ENCODE assay signal across 10 mouse cellular contexts in the genomic region with DNA sequence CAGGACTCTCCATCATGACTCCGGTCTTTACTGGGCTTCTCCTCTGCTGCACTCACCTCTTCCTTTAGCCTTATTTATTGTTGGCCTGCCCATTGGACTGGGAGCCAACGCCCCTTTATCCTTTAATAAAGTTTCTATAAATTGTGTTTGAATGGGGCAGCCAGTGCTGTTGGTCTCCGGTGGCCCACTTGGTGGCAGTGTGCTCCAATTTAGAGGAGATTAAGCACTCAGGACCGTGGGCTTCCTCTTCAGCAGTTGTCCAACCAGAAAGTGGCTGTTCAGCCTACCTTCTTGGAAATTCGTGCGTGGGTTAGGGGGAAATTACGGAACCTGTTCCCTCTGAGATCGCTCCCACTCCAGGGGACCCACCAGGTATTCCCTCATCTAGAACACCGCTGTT. TPM values are rescaled to one million over a fixed set of nuclear protein-coding genes. Genes with fewer than 3 reads are reported as not detected.
DNase-seq lines count a peak whose midpoint lies in the region; ATAC-seq and TF ChIP-seq lines count a peak whose summit lies in the region.
"Had no signal": no experiment of that assay in that cellular context is flagged by ENCODE, and none has a peak within 500 bp of the region (broad histone marks: within the 10 kb centered on the region; RNA-seq: fewer than 3 reads in every experiment).

No protein-coding gene starts in this region.

- TF ChIP-seq CTCF in heart, postnatal 0 days (IDR thresholded peaks at IDR 0.05; ENCODE audit: low read depth) = peak; percentile 65
- peak; percentile 23; the same call in 1 of the 2 replicates for TF ChIP-seq CTCF in thymus, adult 2 months (IDR thresholded peaks at IDR 0.05; ENCODE audit: borderline replicate concordance, control insufficient read depth, extremely low read depth, insufficient read depth, low read length, poor library complexity)
- peak; percentile 70; the same call in 1 of the 2 replicates for TF ChIP-seq CTCF in small intestine, adult 2 months (IDR thresholded peaks at IDR 0.05; ENCODE audit: extremely low read depth, insufficient read length, insufficient replicate concordance, low read depth, low read length)

- H3K9ac ChIP-seq in heart, postnatal 0 days (replicated peaks; ENCODE audit: low read depth, low read length) = no peak overlapping the region

- peaks cover 34% of the 10 kb centered on the region for H3K36me3 ChIP-seq in heart, postnatal 0 days (replicated peaks; ENCODE audit: control insufficient read depth, insufficient read depth, low read length)
- H3K36me3 ChIP-seq in thymus, adult 2 months (ENCODE audit: control insufficient read depth, insufficient read depth, low read length) = peaks cover 9% of the 10 kb centered on the region; the same call in 1 of the 2 replicates
- peaks cover 1% of the 10 kb centered on the region; the same call in 1 of the 2 replicates for H3K36me3 ChIP-seq in small intestine, adult 2 months (ENCODE audit: control insufficient read depth, insufficient read depth, low read length)

- H3K9me3 ChIP-seq in heart, postnatal 0 days (replicated peaks; ENCODE audit: control insufficient read depth, low read length) = no peaks in the 10 kb centered on the region

- TF ChIP-seq POLR2A in thymus, adult 2 months (IDR thresholded peaks at IDR 0.05; ENCODE audit: control insufficient read depth, extremely low read depth, insufficient read depth, low read length, poor library complexity) = no peak
- no peak for TF ChIP-seq POLR2A in small intestine, adult 2 months (IDR thresholded peaks at IDR 0.05; ENCODE audit: low read depth, low read length)

- no peak for TF ChIP-seq EP300 in heart, postnatal 0 days (IDR thresholded peaks at IDR 0.05; ENCODE audit: low read depth)

- no peak overlapping the region for H3K4me3 ChIP-seq in heart, postnatal 0 days (ENCODE audit: low read depth, low read length)
- no peak overlapping the region for H3K4me3 ChIP-seq in thymus, adult 2 months (ENCODE audit: control insufficient read depth, insufficient read depth, low read length)
- no peak overlapping the region for H3K4me3 ChIP-seq in small intestine, adult 2 months (ENCODE audit: low read depth, low read length)

- ATAC-seq in heart, postnatal 0 days (ENCODE audit: insufficient read depth, low read depth) = no peak

- no peaks in the 10 kb centered on the region for H3K4me1 ChIP-seq in heart, postnatal 0 days (ENCODE audit: control insufficient read depth, insufficient read depth)
- H3K4me1 ChIP-seq in thymus, adult 2 months (replicated peaks; ENCODE audit: control insufficient read depth, insufficient read depth, low read length) = no peaks in the 10 kb centered on the region
- H3K4me1 ChIP-seq in small intestine, adult 2 months (ENCODE audit: control insufficient read depth, insufficient read depth, insufficient read length, low read length) = peaks cover 17% of the 10 kb centered on the region

- DNase-seq in heart, postnatal 0 days (ENCODE audit: low spot score) = peak; percentile 52
- DNase-seq in heart, adult 8-10 months (ENCODE audit: low spot score) = no peak
- peak; percentile 35 for DNase-seq in thymus, adult 2 months
- DNase-seq in thymus, postnatal 25 days = no peak
- DNase-seq in c-Kit-positive CD71-positive TER-119-negative erythroid progenitor cells, embryonic 14.5 days (ENCODE audit: low read depth) = peak; percentile 34
- DNase-seq in layer of hippocampus, postnatal 10 days (ENCODE audit: low spot score in 2 of 2) = peak; percentile 53 to 71
- DNase-seq in urinary bladder, adult 2 months (ENCODE audit: low spot score) = no peak

- no peak overlapping the region for H3K4me2 ChIP-seq in heart, postnatal 0 days (ENCODE audit: low read depth, low read length)

- no peak overlapping the region for H3K27ac ChIP-seq in heart, postnatal 0 days (ENCODE audit: low read depth)
- no peak overlapping the region for H3K27ac ChIP-seq in thymus, adult 2 months (ENCODE audit: control insufficient read depth, insufficient read depth, low read length)
- no peak overlapping the region for H3K27ac ChIP-seq in small intestine, adult 2 months (ENCODE audit: insufficient read depth, low read depth, low read length)

- 69% methylated on average over 9 of the region's 9 CpGs for WGBS in heart, postnatal 0 days
- 71% methylated on average over 9 of the region's 9 CpGs for WGBS in thymus, adult 2 months
- WGBS in small intestine, adult 2 months = 42% methylated on average over 9 of the region's 9 CpGs

- peaks cover 47% of the 10 kb centered on the region for H3K27me3 ChIP-seq in heart, postnatal 0 days (ENCODE audit: control insufficient read depth, insufficient read depth, low read length)
- peaks cover 8% of the 10 kb centered on the region; the same call in 1 of the 2 replicates for H3K27me3 ChIP-seq in thymus, adult 2 months (ENCODE audit: control insufficient read depth, insufficient read depth, low read length)
- peaks cover 14% of the 10 kb centered on the region for H3K27me3 ChIP-seq in small intestine, adult 2 months (ENCODE audit: control insufficient read depth, insufficient read depth, low read length)

RNA-seq across cellular contexts. Expression of a gene that starts 4.4 kb away (rescaled TPM):
- total RNA-seq in heart, postnatal 0 days (2014; rRNA removed; ENCODE audit: low replicate concordance) = not detected in 2 replicates
- polyA plus RNA-seq in heart, postnatal 0 days (2015; fragmentation: Nextera tagmentation; extraction: Ambion mirVana) = 0.20 TPM in 1 of 2 replicates, not detected in the other
- total RNA-seq in heart, adult 8-10 months (2022) = not detected
- polyA plus RNA-seq in thymus, adult 2 months (2012; rRNA removed) = 0.08 and 0.27 TPM in 2 replicates
- total RNA-seq in layer of hippocampus, postnatal 10 days (2021) = under 1 TPM in 1 of 2 experiments, not detected in 1; 0.25 TPM
- not detected in 2 replicates for polyA plus RNA-seq in small intestine, adult 2 months (2012; rRNA removed)
- not detected in 2 replicates for polyA plus RNA-seq in urinary bladder, adult 2 months (2012; rRNA removed)
- total RNA-seq: layer of hippocampus, adult 18-20 months; neutrophil, adult 5-6 weeks had no signal

RNA-seq across cellular contexts. Expression of a gene that starts 8.9 kb away (rescaled TPM):
- 16.2 and 19.1 TPM in 2 replicates for total RNA-seq in heart, postnatal 0 days (2014; rRNA removed; ENCODE audit: low replicate concordance)
- 7.0 and 8.1 TPM in 2 replicates for polyA plus RNA-seq in heart, postnatal 0 days (2015; fragmentation: Nextera tagmentation; extraction: Ambion mirVana)
- under 1 TPM in 2 of 4 experiments, not detected in 2; 0.22 to 0.35 TPM for total RNA-seq in heart, adult 8-10 months (2022)
- 40.8 and 57.0 TPM in 2 replicates for polyA plus RNA-seq in thymus, adult 2 months (2012; rRNA removed)
- total RNA-seq in layer of hippocampus, postnatal 10 days (2021) = 1 to 10 TPM; 1.4 to 1.7 TPM
- 5.3 and 9.0 TPM in 2 replicates for polyA plus RNA-seq in small intestine, adult 2 months (2012; rRNA removed)
- polyA plus RNA-seq in urinary bladder, adult 2 months (2012; rRNA removed) = 0.78 and 1.5 TPM in 2 replicates

RNA-seq across cellular contexts. Expression of a gene that starts 9.7 kb away (rescaled TPM):
- 2.3 TPM in 1 of 2 replicates, not detected in the other for total RNA-seq in heart, postnatal 0 days (2014; rRNA removed; ENCODE audit: low replicate concordance)
- polyA plus RNA-seq in heart, postnatal 0 days (2015; fragmentation: Nextera tagmentation; extraction: Ambion mirVana) = 0.29 and 0.61 TPM in 2 replicates
- 1 to 10 TPM in 1 of 4 experiments, under 1 TPM in 3; 0.38 to 1.2 (median 0.91) TPM for total RNA-seq in heart, adult 8-10 months (2022)
- polyA plus RNA-seq in thymus, adult 2 months (2012; rRNA removed) = 0.39 and 0.46 TPM in 2 replicates
- total RNA-seq in layer of hippocampus, postnatal 10 days (2021) = 1 to 10 TPM in 1 of 2 experiments, under 1 TPM in 1; 0.39 to 1.1 TPM
- polyA plus RNA-seq in small intestine, adult 2 months (2012; rRNA removed) = 24.6 and 43.2 TPM in 2 replicates
- polyA plus RNA-seq in urinary bladder, adult 2 months (2012; rRNA removed) = 0.10 TPM in 1 of 2 replicates, not detected in the other
- total RNA-seq: neutrophil, adult 5-6 weeks had no signal

RNA-seq across cellular contexts. Expression of a gene that starts 28.3 kb away (rescaled TPM):
- 2.0 TPM in 1 of 2 replicates, not detected in the other for total RNA-seq in heart, postnatal 0 days (2014; rRNA removed; ENCODE audit: low replicate concordance)
- polyA plus RNA-seq in heart, postnatal 0 days (2015; fragmentation: Nextera tagmentation; extraction: Ambion mirVana) = 0.07 and 0.84 TPM in 2 replicates
- total RNA-seq in heart, adult 8-10 months (2022) = 1 to 10 TPM in 1 of 4 experiments, under 1 TPM in 3; 0.16 to 1.4 (median 0.47) TPM
- 1.9 and 2.3 TPM in 2 replicates for polyA plus RNA-seq in thymus, adult 2 months (2012; rRNA removed)
- total RNA-seq in layer of hippocampus, postnatal 10 days (2021) = 10 to 100 TPM in 1 of 2 experiments, 1 to 10 TPM in 1; 9.1 to 13.2 TPM
- polyA plus RNA-seq in small intestine, adult 2 months (2012; rRNA removed) = 4.6 and 4.8 TPM in 2 replicates
- 6.4 and 7.1 TPM in 2 replicates for polyA plus RNA-seq in urinary bladder, adult 2 months (2012; rRNA removed)
- total RNA-seq: neutrophil, adult 5-6 weeks had no signal

RNA-seq across cellular contexts. Expression of a gene that starts 42.5 kb away (rescaled TPM):
- total RNA-seq in heart, postnatal 0 days (2014; rRNA removed; ENCODE audit: low replicate concordance) = 17.6 and 22.5 TPM in 2 replicates
- 15.0 and 16.1 TPM in 2 replicates for polyA plus RNA-seq in heart, postnatal 0 days (2015; fragmentation: Nextera tagmentation; extraction: Ambion mirVana)
- 1 to 10 TPM; 4.3 to 7.9 (median 7.2) TPM for total RNA-seq in heart, adult 8-10 months (2022)
- 11.8 and 12.2 TPM in 2 replicates for polyA plus RNA-seq in thymus, adult 2 months (2012; rRNA removed)
- total RNA-seq in layer of hippocampus, postnatal 10 days (2021) = 10 to 100 TPM; 32.3 to 35.1 TPM
- polyA plus RNA-seq in small intestine, adult 2 months (2012; rRNA removed) = 1.6 and 3.9 TPM in 2 replicates
- 14.2 and 14.3 TPM in 2 replicates for polyA plus RNA-seq in urinary bladder, adult 2 months (2012; rRNA removed)
- total RNA-seq: neutrophil, adult 5-6 weeks had no signal

Comparison
In these comparisons a context has a peak if more than half of its experiments do, and no peak if none do; other contexts are left out.
1. DNase-seq: peak in heart, postnatal 0 days (single experiment), thymus, adult 2 months (single experiment), c-Kit-positive CD71-positive TER-119-negative erythroid progenitor cells, embryonic 14.5 days (single experiment) and layer of hippocampus, postnatal 10 days (2 of 2); none in heart, adult 8-10 months (single experiment), thymus, postnatal 25 days (single experiment) and urinary bladder, adult 2 months (single experiment).
2. RNA of a gene that starts 9.7 kb away (polyA plus RNA-seq): 24.6 to 43.2 TPM in small intestine, adult 2 months; 0.29 to 0.61 TPM in heart, postnatal 0 days, 0.39 to 0.46 TPM in thymus, adult 2 months and 0.10 TPM in urinary bladder, adult 2 months; every median in the first group is over 10 times any median in the second.
3. Peak in every context shown above with its lines, with median percentiles within 50 percentile points of each other: CTCF ChIP-seq.